12 mouse cellular contexts compared by ENCODE assay signal in the genomic region with DNA sequence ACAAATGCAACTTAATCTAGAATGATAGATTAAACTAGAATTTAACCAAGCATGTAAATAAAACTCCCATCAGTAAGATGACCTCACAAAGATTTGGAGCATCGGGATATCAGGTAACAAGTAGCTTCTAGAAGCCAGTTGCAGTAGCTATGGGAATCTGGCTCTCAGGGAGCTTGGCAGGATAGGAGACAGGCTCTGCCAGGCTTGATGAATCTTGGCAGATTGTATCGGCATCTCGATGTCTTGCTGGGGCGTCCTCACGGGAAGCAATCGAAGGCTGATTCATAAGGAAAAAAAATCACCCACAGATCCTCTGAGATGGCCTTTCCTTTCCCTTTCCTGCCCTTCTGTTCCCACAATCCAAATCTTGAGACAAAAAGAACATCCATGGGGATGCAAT.
DNase-seq lines count a peak whose midpoint lies in the region; ATAC-seq lines count a peak whose summit lies in the region.
"Had no signal": no experiment of that assay in that cellular context is flagged by ENCODE, and none has a peak within 500 bp of the region (broad histone marks: within the 10 kb centered on the region; RNA-seq: fewer than 3 reads in every experiment).

No protein-coding gene starts in this region.

- H3K4me1 ChIP-seq in neural tube, embryonic 15.5 days: no peaks in the 10 kb centered on the region
- no peaks in the 10 kb centered on the region for H3K4me1 ChIP-seq in midbrain, embryonic 16.5 days (ENCODE audit: control insufficient read depth, insufficient read depth, low read length)
- H3K4me1 ChIP-seq: embryonic facial prominence, embryonic 15.5 days; limb, embryonic 10.5 days had no signal

- no peaks in the 10 kb centered on the region for H3K36me3 ChIP-seq in neural tube, embryonic 15.5 days
- H3K36me3 ChIP-seq in midbrain, embryonic 16.5 days (ENCODE audit: control insufficient read depth, insufficient read depth, low read length): no peaks in the 10 kb centered on the region
- H3K36me3 ChIP-seq: embryonic facial prominence, embryonic 15.5 days; limb, embryonic 10.5 days had no signal

- no peak overlapping the region for H3K27ac ChIP-seq in neural tube, embryonic 15.5 days (replicated peaks)
- no peak overlapping the region for H3K27ac ChIP-seq in midbrain, embryonic 16.5 days (ENCODE audit: low read length)
- H3K27ac ChIP-seq: embryonic facial prominence, embryonic 15.5 days; limb, embryonic 10.5 days; stomach, postnatal 0 days had no signal

- WGBS in neural tube, embryonic 15.5 days: 93% methylated on average over 6 of the region's 6 CpGs
- 96% methylated on average over 6 of the region's 6 CpGs for WGBS in midbrain, embryonic 16.5 days

- DNase-seq in lung, postnatal 10 days: peak; percentile 6
- DNase-seq in lung, postnatal 14 days: no peak
- peak; percentile 69 to 77 for DNase-seq in cerebellum, postnatal 36 days
- DNase-seq in layer of hippocampus, postnatal 25 days (ENCODE audit: extremely low spot score in 1 of 2, low spot score in 1 of 2): peak; percentile 11 to 16
- DNase-seq in kidney, postnatal 25 days: no peak
- DNase-seq: heart, postnatal 36 days; kidney, adult 2 months had no signal

- H3K9ac ChIP-seq in neural tube, embryonic 15.5 days (replicated peaks): no peak overlapping the region
- no peak overlapping the region for H3K9ac ChIP-seq in midbrain, embryonic 16.5 days (ENCODE audit: low read depth, low read length)
- H3K9ac ChIP-seq: embryonic facial prominence, embryonic 15.5 days had no signal

- ATAC-seq in neural tube, embryonic 15.5 days (ENCODE audit: low FRiP score): no peak
- no peak for ATAC-seq in midbrain, embryonic 16.5 days

- H3K4me2 ChIP-seq in neural tube, embryonic 15.5 days: no peak overlapping the region
- H3K4me2 ChIP-seq in midbrain, embryonic 16.5 days (ENCODE audit: low read length): no peak overlapping the region
- H3K4me2 ChIP-seq: embryonic facial prominence, embryonic 15.5 days had no signal

- H3K4me3 ChIP-seq in neural tube, embryonic 15.5 days (replicated peaks): no peak overlapping the region
- H3K4me3 ChIP-seq in midbrain, embryonic 16.5 days (ENCODE audit: low read depth, low read length): no peak overlapping the region
- H3K4me3 ChIP-seq: embryonic facial prominence, embryonic 15.5 days; limb, embryonic 10.5 days had no signal

- no peaks in the 10 kb centered on the region for H3K27me3 ChIP-seq in neural tube, embryonic 15.5 days (replicated peaks)
- no peaks in the 10 kb centered on the region for H3K27me3 ChIP-seq in midbrain, embryonic 16.5 days (ENCODE audit: control insufficient read depth, insufficient read depth, low read depth, low read length)
- H3K27me3 ChIP-seq: embryonic facial prominence, embryonic 15.5 days had no signal

- H3K9me3 ChIP-seq in neural tube, embryonic 15.5 days (replicated peaks): no peaks in the 10 kb centered on the region
- no peaks in the 10 kb centered on the region for H3K9me3 ChIP-seq in midbrain, embryonic 16.5 days (replicated peaks; ENCODE audit: control insufficient read depth, low read length, poor library complexity, severe bottlenecking)
- H3K9me3 ChIP-seq: embryonic facial prominence, embryonic 15.5 days; limb, embryonic 10.5 days had no signal

Comparison
In these comparisons a context has a peak if more than half of its experiments do, and no peak if none do; other contexts are left out.
1. DNase-seq: peak in lung, postnatal 10 days (single experiment), cerebellum, postnatal 36 days (2 of 2) and layer of hippocampus, postnatal 25 days (2 of 2); none in lung, postnatal 14 days (single experiment) and kidney, postnatal 25 days (0 of 2).